Mouse (Mus musculus) stomach, postnatal 0 days (tissue): Measurements from ENCODE around the gene Npm1. TPM values are rescaled to one million over a fixed set of nuclear protein-coding genes. Genes with fewer than 3 reads are reported as not detected.

Source experiments
- ATAC-seq: fragments of 200-750 bp; cut with Nextera tagmentation; 2 replicates; pipeline ENCODE4 v1.8.0; 2017; ENCODE audit not compliant: low FRiP score, low TSS enrichment
- DNase-seq: peaks from one replicate; pipeline ENCODE4 v3.0.0-alpha.2; 2016; ENCODE audit warnings: low spot score
- H3K27ac ChIP-seq: fragments of 300-500 bp; sonication (generic); replicated peaks from 2 replicates; pipeline ENCODE4 v1.5.1; 2014; ENCODE audit warnings: mild to moderate bottlenecking, control low read depth
- H3K27me3 ChIP-seq: fragments of 300-500 bp; sonication (generic); 2 replicates; pipeline ENCODE4 v1.6.1; 2014; ENCODE audit warnings: low read length; ENCODE audit not compliant: control insufficient read depth, insufficient read depth
- H3K36me3 ChIP-seq: fragments of 300-500 bp; sonication (generic); 2 replicates; pipeline ENCODE4 v1.6.1; 2014; ENCODE audit warnings: low read length, mixed read lengths; ENCODE audit not compliant: control insufficient read depth, insufficient read depth
- H3K4me1 ChIP-seq: fragments of 300-500 bp; sonication (generic); replicated peaks from 2 replicates; pipeline ENCODE4 v1.6.1; 2014; ENCODE audit warnings: antibody characterized with exemption; ENCODE audit not compliant: control insufficient read depth, insufficient read depth
- H3K4me2 ChIP-seq: fragments of 300-500 bp; sonication (generic); replicated peaks from 2 replicates; pipeline ENCODE4 v1.6.1; 2014; ENCODE audit warnings: low read depth, mild to moderate bottlenecking, control low read depth, moderate library complexity
- H3K4me3 ChIP-seq: fragments of 300-500 bp; sonication (generic); 2 replicates; pipeline ENCODE4 v1.5.1; 2014; ENCODE audit warnings: low read depth, low read length, control low read depth
- H3K9ac ChIP-seq: fragments of 300-500 bp; sonication (generic); 2 replicates; pipeline ENCODE4 v1.6.1; 2014; ENCODE audit warnings: mild to moderate bottlenecking, low read length, control low read depth, mixed read lengths
- H3K9me3 ChIP-seq: fragments of 300-500 bp; sonication (generic); 2 replicates; pipeline ENCODE4 v1.6.1; 2016; ENCODE audit warnings: low read length; ENCODE audit not compliant: control insufficient read depth
- CTCF ChIP-seq: IDR thresholded peaks from 2 replicates; pipeline ENCODE4 v1.5.1; 2016; ENCODE audit warnings: antibody characterized with exemption, low read depth, mild to moderate bottlenecking, moderate library complexity
- EP300 ChIP-seq: optimal IDR thresholded peaks from 2 replicates; pipeline ENCODE3; 2016; ENCODE audit warnings: antibody characterized with exemption
- WGBS: fragments of 180-500 bp; shearing (Covaris S2); extraction: QIAGEN DNeasy Blood & Tissue Kit; methylation state at CpG from one replicate; pipeline ENCODE4 v1.1.7; 2014; 5-methylcytosine and 5-hydroxymethylcytosine counted together
- polyA plus RNA-seq: library from polyadenylated mRNA; unstranded; fragments of >200 nt; fragmentation: Nextera tagmentation; extraction: Ambion mirVana; gene quantifications from 2 replicates; pipeline ENCODE4 v1.2.1, GENCODE M21; 2015

Gene Npm1
- polyA plus RNA-seq, 1 experiment from 2014 or later, result 356 TPM

DNA sequence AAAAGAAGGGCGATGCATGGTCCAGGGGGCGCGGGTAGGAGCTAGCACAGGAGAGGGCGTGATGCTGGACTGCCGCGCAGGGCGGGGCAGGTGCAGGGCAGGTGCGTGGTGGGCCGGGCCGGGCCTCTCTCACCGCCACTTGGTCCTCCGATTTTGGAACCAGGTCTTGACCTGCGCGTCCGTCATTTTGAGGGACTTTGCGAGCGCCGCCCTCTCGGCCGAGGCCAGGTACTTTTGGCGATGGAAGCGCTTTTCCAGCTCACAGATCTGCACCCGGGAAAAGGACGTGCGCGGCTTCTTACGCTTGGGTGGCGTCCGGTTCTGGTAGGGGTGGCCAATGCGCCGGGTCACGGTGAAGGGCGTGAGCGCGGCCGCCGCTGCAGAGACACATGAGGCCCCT lies 39.3 kb upstream of the Npm1 start:
- Histone ChIP-seq H3K27me3 (peaks cover 52% of the 10 kb centered on the region), H3K4me2 (no peak overlapping the region), H3K9me3 (peaks cover 5% of the 10 kb centered on the region), H3K36me3 (no peaks in the 10 kb centered on the region), H3K9ac (no peak overlapping the region), H3K4me3 (no peak overlapping the region), H3K4me1 (peaks cover 2% of the 10 kb centered on the region; the same call in 1 of the 2 replicates), H3K27ac (no peak overlapping the region)
- under 1% methylated on average over 31 of the region's 37 CpGs for WGBS
- DNase-seq (no peak), ATAC-seq (no peak)
- peak; percentile 35 for TF ChIP-seq CTCF
- no peak for TF ChIP-seq EP300

DNA sequence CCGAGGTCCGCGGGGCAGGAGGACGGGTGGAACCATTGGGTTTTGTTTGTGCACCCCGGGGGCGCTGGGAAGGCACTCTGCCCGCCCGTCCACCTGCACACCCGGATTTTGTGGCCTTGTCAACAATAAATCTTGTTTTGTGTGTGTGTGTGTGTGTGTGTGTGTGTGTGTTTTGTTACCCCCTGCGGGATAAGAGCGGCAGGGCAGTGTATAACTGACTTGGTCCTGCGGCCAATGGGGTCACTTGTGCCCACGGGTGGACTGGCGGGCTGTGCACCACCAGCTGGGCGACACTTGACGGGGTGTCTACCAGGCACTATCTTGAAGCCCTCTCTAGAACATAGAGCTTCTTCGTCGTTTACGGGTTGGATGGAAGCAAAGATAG lies 38.6 kb upstream of the Npm1 start:
- Histone ChIP-seq H3K4me2 (peak overlapping the region; percentile 41; the same call in 1 of the 2 replicates), H3K4me1 (peaks cover 2% of the 10 kb centered on the region; the same call in 1 of the 2 replicates), H3K36me3 (no peaks in the 10 kb centered on the region), H3K9me3 (peaks cover 5% of the 10 kb centered on the region), H3K27me3 (peaks cover 49% of the 10 kb centered on the region), H3K9ac (no peak overlapping the region), H3K4me3 (peak overlapping the region; percentile 22), H3K27ac (no peak overlapping the region)
- ATAC-seq (no peak), DNase-seq (no peak)
- TF ChIP-seq CTCF (no peak), EP300 (no peak)
- 2% methylated on average over 18 of the region's 19 CpGs for WGBS

DNA sequence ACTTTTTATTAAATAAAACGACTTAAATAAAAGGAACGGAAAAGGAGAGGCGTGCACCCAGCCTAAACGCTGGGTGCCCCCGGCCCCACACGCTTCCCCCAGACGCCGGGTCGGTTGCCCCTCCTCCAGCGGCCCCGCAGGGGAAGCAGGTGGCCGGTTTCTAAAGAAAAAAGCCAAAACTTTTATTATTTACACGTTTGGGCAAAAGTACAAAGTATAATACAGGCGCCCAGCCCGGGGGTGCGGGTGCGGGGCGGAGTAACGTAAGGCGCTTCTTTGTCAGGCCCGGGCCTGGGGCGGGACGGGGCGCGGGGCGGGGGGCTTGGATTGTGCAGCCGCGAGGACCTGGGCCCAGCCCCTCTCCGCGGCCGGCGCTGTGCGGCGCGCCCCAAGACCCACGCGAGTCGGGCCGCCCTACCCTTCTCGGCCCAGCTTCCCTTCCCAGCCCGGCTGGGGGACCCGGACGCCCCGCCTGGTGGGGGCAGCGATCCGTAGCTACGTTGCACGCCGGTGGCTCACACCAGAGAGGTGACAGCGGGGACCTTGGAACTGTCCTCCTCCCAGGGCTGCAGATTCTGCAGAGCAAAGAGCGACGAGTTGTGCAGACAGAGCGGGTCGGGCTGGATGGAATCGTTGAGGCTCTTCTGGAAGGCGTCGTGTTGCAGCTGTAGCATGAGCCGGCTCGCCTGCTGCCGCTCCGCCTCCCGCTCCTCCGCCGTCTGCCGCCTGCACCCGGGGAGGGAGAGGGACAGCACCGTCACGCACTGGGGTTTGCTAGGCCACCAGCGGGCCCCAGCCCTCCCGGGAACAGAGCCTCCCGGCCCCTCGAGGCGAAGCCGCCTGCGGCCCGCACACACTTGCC lies 38.0 kb upstream of the Npm1 start:
- Histone ChIP-seq H3K4me1 (peaks cover 2% of the 10 kb centered on the region; the same call in 1 of the 2 replicates), H3K9ac (no peak overlapping the region), H3K4me3 (peak overlapping the region; percentile 22), H3K9me3 (peaks cover 5% of the 10 kb centered on the region), H3K27ac (no peak overlapping the region), H3K27me3 (peaks cover 47% of the 10 kb centered on the region), H3K36me3 (no peaks in the 10 kb centered on the region), H3K4me2 (peak overlapping the region; percentile 41)
- TF ChIP-seq EP300 (no peak), CTCF (no peak)
- under 1% methylated on average over 74 of the region's 76 CpGs for WGBS
- ATAC-seq (peak; percentile 49; the same call in 1 of the 2 replicates), DNase-seq (peak; percentile 30)

DNA sequence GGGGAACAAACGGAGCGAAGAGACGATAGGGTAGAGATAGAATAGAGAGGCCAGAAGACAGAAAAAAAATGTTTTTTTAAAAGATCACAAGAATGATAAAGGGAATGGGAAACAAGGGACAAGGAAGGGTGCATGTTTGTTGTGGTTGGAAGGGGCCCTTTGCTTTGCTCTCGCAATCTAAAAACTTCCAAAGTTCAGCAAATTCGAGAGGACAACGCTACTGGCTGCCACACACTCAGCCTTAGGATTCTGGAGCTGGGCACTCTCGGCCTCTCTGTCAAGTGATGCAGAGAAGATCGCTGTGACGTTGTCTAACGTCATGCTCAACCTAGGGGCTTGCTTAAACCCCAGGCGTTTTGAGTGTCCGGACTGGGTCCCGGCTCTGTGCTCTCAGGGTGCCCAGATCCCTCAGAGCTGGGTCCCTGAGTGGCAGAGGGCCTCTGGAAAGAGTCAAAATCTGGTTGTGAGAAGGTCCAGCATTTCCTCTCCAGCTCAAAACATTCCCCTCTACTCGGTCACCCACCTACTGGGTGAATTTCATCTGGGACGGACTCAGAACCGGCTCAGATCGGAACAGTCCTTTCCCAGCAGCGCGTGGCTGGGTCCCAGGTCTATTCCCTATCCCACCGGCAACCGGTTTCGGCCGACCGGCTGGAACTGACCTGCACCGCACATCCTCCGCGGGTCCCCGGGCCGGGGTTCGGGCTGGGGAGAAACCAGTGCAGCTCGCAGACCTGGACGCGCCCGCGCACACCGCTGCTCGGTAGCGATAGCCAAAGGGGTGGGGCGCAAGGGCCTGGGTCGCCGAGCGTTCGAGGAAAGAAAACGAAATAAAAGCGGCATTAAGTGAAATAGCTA lies 37.1 kb upstream of the Npm1 start:
- TF ChIP-seq CTCF (no peak), EP300 (no peak)
- ATAC-seq, result no peak
- WGBS, result 2% methylated on average over 45 of the region's 45 CpGs
- peak overlapping the region; percentile 22 for H3K4me3 ChIP-seq
- H3K4me2 ChIP-seq, result no peak overlapping the region
- H3K9ac ChIP-seq, result no peak overlapping the region
- H3K4me1 ChIP-seq, result peaks cover 2% of the 10 kb centered on the region; the same call in 1 of the 2 replicates
- no peak overlapping the region for H3K27ac ChIP-seq
- no peak for DNase-seq
- peaks cover 5% of the 10 kb centered on the region for H3K9me3 ChIP-seq
- H3K27me3 ChIP-seq, result peaks cover 44% of the 10 kb centered on the region
- H3K36me3 ChIP-seq, result no peaks in the 10 kb centered on the region

DNA sequence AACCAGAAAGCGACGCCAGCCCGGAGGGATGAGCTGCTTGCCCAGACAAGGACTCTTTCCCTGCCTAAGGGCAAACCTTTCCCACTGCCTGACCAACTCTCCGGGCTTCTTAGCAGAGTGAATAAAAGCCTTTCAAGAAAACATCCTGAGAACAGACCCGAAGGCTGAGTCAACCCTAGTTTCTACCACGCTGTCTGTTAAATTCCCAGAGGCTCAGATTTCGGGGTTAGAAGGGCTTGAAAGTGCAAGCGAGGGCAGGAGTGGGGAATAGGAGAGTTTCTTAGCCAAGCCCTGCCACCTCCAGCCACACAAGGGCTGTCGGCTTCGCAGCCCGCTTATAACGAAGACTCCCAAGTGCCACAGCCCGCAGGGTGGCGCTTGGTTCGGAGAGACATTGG lies 36.1 kb upstream of the Npm1 start:
- Histone ChIP-seq H3K4me3 (no peak overlapping the region), H3K36me3 (no peaks in the 10 kb centered on the region), H3K27me3 (peaks cover 44% of the 10 kb centered on the region), H3K27ac (no peak overlapping the region), H3K4me2 (no peak overlapping the region), H3K9ac (no peak overlapping the region), H3K4me1 (peaks cover 2% of the 10 kb centered on the region; the same call in 1 of the 2 replicates), H3K9me3 (peaks cover 5% of the 10 kb centered on the region)
- WGBS, result 7% methylated on average over 15 of the region's 15 CpGs
- ATAC-seq (no peak), DNase-seq (no peak)
- TF ChIP-seq CTCF (no peak), EP300 (no peak)
